Mouse (Mus musculus): ENCODE results near the gene Ttll11.

Gene Ttll11

DNA sequence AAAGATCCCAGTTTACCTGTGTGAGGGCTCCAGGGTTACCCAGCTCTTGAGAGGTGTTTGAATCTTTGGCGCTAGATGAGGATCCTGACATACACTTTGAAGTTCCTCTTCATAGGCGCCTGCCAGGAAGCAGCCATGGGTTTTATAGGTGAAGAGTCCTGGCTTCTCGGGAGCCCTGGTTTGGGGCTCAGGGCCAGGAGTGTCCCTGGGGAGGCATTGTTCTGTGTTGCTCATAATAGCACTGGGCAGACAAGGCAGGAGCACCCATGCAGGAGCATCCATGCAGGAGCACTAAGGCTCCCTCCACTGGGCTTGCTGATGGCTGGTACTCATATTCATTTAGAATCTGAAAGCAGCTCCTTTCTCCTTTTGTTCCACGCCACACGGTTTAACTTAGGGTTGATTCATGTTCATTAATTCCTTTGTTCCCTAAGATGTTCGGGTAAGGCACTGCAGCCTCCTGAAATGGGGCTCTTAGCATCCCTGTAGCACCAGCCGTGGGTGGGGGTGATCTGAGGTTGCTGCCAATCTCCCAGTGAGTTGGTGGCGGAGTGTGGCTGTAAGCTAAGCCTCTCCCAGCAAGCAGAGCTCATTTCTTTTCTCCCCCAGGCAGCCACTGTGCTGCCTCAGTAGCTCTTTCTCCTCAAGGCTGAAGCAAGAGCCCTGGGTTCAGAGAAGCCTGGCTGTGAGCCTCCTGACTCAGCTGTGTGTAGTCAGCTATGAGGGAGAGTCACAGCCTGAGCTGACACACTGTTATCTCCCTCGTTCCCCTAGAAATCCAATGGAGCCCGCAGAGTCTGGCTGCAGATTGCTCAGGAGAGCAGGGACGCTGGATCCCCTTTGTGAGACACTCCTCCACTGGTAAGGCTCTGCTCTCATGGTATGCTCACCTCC is 133.9 kb downstream of the Ttll11 start:
- ChIA-PET POLR2A (interaction anchor here in 2 of 4 experiments (0.7 to 1.4 kb wide), 3 partner anchors 9 to 163 kb away, joined by 3 to 5 read pairs (median 3); no protein-coding TSS in a partner anchor), CTCF (interaction anchor here in 2 of 4 experiments (0.9 to 1.8 kb wide), 3 partner anchors 9 to 55 kb away, joined by 3 to 8 read pairs (median 7); no protein-coding TSS in a partner anchor)

DNA sequence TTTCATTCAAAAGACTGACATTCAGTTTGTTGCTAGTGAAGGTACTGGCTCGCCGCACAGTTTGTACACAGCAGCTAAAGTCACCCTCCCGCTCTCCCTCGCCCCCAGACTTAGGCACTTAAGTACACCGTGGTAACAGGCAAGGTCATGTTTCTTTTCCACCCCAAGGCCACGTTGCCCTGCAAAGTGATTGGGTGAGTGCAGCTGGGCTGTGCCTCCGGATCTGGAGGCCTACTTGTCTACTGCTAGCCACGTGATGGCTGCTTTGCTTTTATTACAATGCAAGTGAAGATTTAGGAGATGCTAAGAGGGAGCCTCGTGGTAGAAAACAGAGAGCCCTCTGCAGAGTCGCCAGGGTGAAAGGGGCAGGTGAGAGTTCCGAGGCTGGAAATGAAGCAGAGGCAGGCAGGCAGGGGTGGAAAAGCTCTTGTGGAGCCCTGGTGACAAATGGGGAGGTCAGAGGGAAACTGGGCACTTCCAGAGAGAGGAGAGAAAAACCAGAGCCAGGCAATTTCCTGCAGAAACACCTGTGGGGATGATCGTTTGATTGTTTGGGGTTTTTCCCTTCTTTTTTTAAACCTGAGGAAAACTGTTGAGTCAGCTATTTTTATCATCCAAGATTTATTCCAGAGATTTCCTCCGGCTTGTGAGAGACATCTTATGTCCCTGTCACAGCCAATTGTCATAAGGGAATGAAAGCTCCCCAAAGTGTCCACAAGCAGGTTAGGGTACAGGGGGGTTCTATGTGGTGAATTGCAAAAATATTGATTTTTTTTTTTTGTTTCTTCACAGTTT is 135.6 kb downstream of the Ttll11 start:
- CTCF ChIA-PET: interaction anchor here in 3 of 4 experiments (0.6 to 1.2 kb wide), 6 partner anchors 11 to 209 kb away, joined by 3 to 8 read pairs (median 4); no protein-coding TSS in a partner anchor

DNA sequence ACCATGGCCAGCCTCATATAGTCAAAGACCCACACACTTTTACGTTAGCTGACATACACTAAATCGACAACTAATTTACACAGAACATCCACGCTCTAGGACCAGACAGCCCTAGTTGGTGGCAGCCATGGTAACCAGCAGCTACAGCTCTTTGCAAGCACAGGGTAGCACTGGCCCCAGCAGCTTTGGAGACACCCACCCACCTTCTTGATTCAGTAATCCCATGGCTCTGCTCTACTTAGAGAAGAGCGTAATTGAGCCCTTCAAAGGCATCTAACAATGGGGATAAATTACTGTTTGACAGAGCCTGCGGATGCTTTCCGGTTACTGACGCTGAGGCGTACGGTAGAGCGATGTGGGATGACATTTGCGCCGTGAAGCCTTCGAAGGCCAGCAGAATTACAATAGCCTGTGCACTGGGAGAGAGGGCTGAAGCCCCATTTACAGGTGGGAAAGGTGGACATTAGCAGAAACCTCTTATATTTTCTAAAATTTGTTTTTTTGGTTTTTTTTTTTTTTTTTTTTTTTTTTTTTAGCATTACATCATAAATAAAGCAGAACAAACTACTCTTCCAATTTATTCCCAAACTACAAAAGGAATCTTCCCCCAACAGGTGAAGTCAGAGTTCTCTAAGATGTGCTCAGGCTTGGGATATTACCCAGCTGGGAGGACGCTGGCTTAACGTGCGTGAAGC is 136.8 kb downstream of the Ttll11 start:
- POLR2A ChIA-PET: interaction anchor here in 2 of 4 experiments (0.7 to 1.4 kb wide), 4 partner anchors 7 to 26 kb away, joined by 3 to 8 read pairs (median 5); no protein-coding TSS in a partner anchor
- CTCF ChIA-PET: interaction anchor here in 3 of 4 experiments (0.6 to 1.8 kb wide), 5 partner anchors 12 to 65 kb away, joined by 3 to 5 read pairs (median 4); no protein-coding TSS in a partner anchor

More for the DNA sequence above, 135.6 kb downstream of the Ttll11 start:
- POLR2A ChIA-PET: interaction anchor here in 3 of 4 experiments (0.6 to 1.4 kb wide), 3 partner anchors 9 to 354 kb away, joined by 4 to 8 read pairs (median 6); no protein-coding TSS in a partner anchor

DNA sequence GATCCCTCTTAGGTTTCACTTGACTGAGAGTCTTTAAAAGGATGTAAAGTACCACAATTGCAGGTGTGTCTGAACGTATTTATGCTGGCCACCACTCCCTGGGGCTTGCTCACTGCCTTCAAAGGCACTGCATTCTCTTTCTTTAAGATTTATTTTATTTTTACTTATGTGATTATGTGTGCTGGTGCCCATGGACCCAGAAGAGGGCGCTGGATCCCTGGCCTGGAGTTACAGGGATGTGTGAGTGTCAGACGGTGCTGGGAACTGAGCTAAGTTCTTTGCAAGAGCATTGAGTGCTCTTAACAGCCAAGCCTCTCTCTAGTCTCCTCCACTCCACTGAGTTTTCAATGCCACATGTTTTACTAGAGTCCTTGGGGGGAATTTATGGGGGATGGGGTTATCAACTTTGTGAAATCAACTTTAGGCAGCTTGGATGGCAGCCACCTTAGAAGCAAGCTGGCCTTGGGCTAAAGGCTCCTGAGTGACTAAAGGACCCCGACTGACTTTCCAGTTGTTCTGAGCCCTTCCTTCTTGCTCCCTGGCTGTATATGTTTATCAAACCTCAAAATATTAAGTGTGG is 137.8 kb downstream of the Ttll11 start:
- ChIA-PET POLR2A (interaction anchor here in 3 of 4 experiments (0.6 to 1.3 kb wide), 5 partner anchors 10 to 459 kb away, joined by 3 to 5 read pairs (median 3); no protein-coding TSS in a partner anchor), CTCF (interaction anchor here (0.6 to 2.2 kb wide), 12 partner anchors 13 to 1759 kb away, joined by 3 to 8 read pairs (median 4); no protein-coding TSS in a partner anchor)

DNA sequence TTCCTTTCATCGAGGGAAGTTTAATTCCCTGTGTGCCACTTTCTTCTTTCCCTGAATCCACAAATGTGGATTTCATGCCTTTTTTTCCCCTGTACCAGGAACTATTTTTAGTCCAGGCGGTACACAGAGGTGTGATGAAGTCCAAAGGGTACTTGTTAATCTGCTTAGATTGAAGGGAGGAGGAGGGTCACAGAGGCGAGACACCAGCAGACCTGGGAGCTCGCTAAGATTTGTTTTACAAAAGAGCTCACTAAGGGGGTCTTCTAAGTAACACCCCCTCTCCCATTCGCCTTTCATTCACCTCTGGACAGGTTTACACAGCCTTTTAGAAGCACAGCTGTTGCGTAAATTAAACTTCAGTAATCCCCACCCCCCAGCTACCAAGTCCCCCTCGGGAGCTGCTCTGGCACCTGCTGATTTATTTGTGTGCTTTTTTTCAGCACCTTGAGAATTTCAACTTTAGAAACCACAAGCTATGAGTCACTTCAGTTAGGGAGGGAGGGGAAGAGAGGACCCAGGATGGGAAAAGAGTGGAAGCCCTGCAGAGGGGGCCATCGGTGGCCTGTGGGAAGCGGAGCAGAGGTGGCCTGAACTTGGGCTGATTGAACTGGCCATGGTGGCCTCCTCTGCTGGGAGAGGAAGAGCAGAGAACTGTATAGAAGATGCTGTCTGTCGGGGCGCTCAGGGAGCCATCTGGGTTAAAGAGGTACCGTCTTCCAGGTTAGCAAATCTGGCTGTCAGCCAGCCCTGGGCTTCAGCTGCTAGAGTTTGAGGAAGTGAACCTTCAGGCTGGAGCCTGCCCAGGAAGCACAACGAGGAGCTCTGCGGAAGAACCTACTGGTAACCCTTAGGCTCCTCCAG is 138.5 kb downstream of the Ttll11 start:
- POLR2A ChIA-PET: interaction anchor here in 2 of 4 experiments (0.6 to 1.3 kb wide), 6 partner anchors 10 to 460 kb away, joined by 3 to 5 read pairs (median 4); no protein-coding TSS in a partner anchor
- CTCF ChIA-PET: interaction anchor here (0.6 to 2.2 kb wide), 12 partner anchors 12 to 1758 kb away, joined by 3 to 9 read pairs (median 4); no protein-coding TSS in a partner anchor

DNA sequence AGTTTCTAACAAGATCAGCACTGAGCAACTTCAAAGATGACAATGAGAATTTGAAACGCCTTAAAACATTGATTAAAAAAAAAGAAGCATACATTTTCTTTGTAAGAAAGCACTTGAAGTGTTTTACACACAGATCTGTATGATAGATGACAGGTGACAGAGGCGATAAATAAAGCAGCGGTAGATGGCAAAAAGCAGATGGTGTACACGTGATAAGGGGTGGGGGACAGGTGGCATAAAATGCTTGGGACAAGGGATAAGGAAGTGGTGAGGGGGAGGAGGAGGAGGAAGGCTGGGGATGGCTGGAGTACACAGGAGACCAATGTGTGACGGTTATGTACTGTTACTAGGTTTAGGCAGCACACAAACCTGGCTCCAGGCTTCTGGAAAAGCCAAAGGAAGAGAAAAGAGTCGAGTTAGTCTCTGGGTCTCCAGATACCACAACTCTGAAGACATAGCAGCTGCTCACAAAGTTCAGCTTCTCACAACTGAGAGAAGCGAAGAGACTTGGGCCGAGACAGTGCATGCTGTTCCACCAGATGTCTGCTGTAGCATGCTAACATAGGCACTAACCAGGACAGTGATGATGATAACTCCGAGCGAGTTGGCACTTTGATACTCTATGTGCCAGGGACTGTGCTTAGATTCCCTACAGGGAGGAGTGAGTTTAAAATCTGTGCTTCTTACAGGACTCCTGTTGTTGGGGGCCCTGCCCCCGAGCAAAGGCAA is 140.8 kb downstream of the Ttll11 start:
- CTCF ChIA-PET: no interaction called here
- POLR2A ChIA-PET: no interaction called here

DNA sequence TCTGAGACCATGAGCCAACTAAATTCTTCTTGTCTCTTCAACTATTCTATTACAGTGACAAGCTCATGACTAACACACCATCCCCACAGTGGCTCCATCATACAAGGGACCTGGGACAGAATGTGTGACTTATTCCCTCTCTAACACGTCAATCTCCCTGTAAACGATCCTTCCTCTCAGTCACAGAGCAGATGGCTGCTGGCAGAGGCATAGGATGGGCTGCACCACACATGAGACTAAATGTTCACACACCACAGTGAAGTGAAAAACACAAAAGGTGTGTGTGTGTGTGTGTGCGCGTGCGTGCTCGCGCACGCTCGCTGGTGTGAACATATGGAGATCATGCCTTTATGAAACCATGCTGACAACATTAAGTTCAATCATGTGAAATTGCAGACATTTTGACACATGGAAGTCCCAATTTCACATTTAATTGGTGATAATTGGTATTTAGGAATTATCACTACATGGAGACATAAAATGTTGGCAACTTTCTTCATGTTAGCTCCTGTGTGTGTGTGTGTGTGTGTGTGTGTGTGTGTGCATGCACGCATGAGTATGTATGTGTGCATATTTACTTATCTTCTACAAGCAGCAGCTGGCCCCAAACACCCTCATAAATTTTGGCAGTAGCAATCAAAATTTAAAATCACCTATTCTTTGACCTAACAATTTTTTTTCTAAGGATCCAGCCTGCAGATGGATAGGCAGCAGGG is 145.4 kb downstream of the Ttll11 start:
- ChIA-PET CTCF (no interaction called here), POLR2A (no interaction called here)

DNA sequence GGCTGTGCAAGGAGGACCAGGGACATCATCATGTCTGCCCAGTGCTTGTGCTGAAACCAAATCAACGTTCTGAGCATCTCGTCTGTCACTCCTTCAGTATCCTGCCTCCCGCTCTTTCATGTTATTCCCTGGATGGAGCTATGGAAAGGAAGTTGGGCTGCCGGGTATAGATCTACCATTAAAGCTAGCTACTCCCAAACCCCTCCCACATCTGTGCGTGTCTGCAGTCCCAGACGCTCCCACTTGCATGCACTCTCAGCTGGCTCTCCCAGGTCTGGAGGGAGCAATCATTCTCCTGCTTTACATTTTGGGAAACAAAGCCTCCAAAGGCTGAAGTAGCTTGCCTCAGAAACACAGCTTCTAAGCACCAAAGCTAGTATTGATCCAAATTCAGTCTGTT is 146.2 kb downstream of the Ttll11 start:
- ChIA-PET CTCF (interaction anchor here in 1 of 4 experiments (0.9 kb wide), 1 partner anchor 21 kb away, joined by 3 read pairs; no protein-coding TSS in a partner anchor), POLR2A (interaction anchor here in 2 of 4 experiments (0.5 to 0.9 kb wide), 3 partner anchors 16 to 168 kb away, joined by 3 to 5 read pairs (median 3); no protein-coding TSS in a partner anchor)

DNA sequence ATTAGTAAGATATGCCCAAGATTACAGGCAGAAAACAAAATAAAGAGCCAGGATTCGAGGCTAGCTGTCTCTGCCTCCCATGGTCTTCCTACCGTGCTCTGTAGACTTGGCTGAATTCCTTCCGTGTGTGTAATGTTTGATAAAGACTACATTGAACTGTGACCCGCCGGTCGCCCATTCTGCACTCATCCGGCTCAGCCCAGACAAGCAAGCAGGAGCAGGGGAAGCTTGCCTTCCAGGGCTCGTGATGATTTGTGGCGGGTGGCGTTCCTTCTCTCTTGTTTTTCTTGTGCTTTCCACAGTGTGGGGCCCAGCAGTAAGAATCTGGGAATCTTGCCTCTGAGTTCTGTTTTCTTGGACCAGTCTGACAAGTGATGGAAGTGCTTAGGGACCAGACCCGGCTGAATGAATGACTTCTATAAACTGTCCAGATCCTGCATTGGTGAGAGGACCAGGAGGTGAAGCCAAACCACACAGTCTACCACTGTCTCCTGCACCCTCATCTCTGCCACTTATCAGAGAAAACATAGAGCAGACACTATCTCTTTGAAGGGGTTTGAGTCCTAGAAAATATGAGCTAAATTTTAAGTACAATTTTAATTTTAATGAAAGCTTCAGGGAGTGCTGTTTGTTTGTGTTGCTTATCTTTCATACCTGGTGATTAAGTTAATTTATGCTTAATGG is 146.8 kb downstream of the Ttll11 start:
- POLR2A ChIA-PET: interaction anchor here in 2 of 4 experiments (0.5 to 0.9 kb wide), 3 partner anchors 17 to 169 kb away, joined by 3 to 5 read pairs (median 3); no protein-coding TSS in a partner anchor
- CTCF ChIA-PET: interaction anchor here in 1 of 4 experiments (0.9 kb wide), 1 partner anchor 22 kb away, joined by 3 read pairs; no protein-coding TSS in a partner anchor

DNA sequence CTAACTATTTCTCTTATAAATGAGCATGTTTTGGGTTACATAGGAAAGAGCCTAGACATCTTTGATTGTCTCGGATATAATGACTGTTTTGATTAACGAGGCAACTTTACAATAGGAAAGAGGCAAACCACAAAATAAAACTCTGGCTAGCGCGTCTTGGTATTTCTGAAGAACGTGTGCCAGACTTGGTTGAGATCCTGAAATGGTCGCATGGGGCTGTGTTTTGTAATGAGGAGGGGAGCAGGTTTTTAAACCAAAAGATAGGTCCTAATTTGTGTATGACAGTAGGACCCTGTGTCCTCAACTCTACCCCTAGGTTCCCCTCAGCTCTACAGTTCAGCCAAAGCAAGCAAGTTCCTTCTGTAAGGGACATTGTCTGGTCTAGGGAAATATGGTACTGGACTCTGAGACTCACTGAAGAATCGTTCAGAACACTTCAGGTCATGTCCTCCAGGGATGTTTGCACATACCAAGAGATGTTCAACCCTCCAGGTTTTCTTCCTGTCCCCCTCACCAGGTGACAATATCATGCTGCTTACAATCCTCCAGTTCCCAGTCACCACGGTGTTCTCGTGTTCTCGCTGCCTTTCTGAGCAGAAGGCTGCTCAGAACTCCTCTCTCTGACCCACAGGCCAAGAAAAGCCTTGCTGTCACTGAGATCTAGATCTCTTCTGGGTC is 147.7 kb downstream of the Ttll11 start:
- ChIA-PET CTCF (no interaction called here), POLR2A (interaction anchor here in 1 of 4 experiments (1.3 kb wide), 1 partner anchor 9 kb away, joined by 5 read pairs; no protein-coding TSS in a partner anchor)

DNA sequence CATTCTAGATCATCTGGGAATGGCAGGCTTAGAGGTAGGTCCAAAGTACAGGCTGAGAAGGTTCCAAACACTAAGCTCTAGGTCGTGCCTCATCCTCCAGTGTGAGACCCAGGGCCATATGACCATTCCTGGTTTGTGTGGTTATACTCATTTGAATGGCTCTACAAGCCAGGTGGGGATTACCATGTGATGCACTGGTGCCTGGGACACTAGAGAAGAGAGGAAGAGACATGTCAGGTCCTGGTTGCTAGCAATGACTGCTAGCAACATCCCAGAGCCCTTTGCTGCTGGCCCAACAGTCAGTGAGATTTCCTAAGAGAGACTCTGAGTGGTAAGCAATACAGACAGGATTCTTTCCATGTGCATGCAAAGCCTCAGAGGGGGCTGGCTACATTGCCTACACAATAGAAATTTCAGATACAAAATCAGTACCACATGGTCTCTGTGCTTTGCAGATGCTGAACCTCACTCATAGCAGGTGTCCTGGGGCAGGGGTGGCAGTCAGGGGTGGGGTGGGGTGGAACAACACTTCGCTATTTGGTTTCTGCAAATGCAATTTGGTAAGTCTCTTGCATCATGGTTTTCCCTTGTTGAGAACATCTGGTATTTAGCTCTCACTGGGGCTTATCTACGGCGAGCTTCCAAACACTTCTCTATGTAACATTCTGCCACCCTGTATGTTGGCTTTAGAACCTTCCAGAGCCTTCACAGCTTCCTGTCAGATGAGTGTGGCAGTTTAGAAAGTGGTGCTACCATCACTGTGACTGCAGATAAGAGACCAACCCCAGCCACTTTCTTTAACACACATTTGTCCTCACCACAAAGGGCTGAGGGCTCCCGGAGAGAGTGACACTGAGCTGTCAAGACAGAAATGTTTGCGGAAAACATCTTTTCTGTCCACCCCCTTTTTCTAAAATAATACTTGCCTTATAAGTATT is 148.5 kb downstream of the Ttll11 start:
- ChIA-PET POLR2A (interaction anchor here in 1 of 4 experiments (1.3 kb wide), 1 partner anchor 10 kb away, joined by 5 read pairs; no protein-coding TSS in a partner anchor), CTCF (no interaction called here)

DNA sequence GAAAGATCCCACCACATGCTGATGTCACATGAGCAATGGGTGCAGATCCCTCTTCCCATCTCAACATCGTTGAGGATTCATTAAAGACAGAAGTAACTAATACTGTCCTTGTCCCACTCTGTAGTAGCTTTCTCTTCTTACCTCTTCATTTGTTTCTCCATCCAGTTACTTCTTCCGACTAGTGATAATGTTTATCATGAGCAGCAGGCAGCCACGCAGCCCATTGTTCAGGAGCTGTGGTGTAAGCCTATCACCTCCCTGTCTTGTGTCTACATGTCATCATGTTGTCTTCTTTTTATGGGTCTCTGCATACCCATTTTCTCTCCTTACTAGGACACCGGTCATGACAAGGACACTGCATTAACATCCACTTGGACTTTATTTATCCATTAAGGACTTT is 150.6 kb downstream of the Ttll11 start:
- CTCF ChIA-PET: interaction anchor here in 2 of 4 experiments (0.6 kb wide), 2 partner anchors 11 to 53 kb away, joined by 3 to 9 read pairs; no protein-coding TSS in a partner anchor
- POLR2A ChIA-PET: no interaction called here

DNA sequence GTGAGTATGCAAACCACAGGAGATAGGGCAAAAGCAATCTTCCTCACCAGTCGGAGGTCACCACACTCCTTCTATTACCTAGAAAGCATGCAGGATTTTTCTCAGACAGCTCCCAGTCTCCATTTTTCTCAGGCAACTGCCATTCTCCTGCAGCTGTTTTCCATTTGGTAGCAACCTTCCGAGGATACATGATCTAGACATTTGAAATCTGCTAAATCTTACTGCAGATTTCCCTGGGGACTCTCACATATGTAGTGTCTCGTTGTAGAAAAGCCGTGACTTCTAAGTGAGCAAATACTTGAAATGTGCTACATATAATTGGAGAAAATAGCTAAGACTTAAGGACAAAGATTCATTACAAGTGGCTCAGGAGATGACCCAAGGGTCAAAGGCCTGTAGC is 151.8 kb downstream of the Ttll11 start:
- ChIA-PET POLR2A (interaction anchor here in 1 of 4 experiments (0.7 kb wide), 1 partner anchor 14 kb away, joined by 3 read pairs; no protein-coding TSS in a partner anchor), CTCF (no interaction called here)
